Mouse (Mus musculus): Measurements from ENCODE around the gene Trak2. TPM values are rescaled to one million over a fixed set of nuclear protein-coding genes. Genes with fewer than 3 reads are reported as not detected.

Trak2 gene
- total and polyA plus RNA-seq, 2 experiments from 2014 or later, result 15.7 to 44.7 TPM

- no peak for TF ChIP-seq CTCF (IDR thresholded peaks at IDR 0.05; ENCODE audit: low read depth)
- 93% methylated on average over 6 of the region's 6 CpGs for WGBS
- Histone ChIP-seq H3K4me3 (ENCODE audit: low read length) (no peak overlapping the region), H3K36me3 (ENCODE audit: insufficient read depth, low read length) (peaks cover 10% of the 10 kb centered on the region; the same call in 1 of the 2 replicates), H3K9ac (replicated peaks; ENCODE audit: low read length) (no peak overlapping the region), H3K27ac (no peak overlapping the region), H3K9me3 (ENCODE audit: low read length) (no peaks in the 10 kb centered on the region), H3K4me1 (ENCODE audit: insufficient read depth, low read length) (no peaks in the 10 kb centered on the region; the same call in 1 of the 2 replicates), H3K27me3 (ENCODE audit: insufficient read depth, low read length) (no peaks in the 10 kb centered on the region), H3K4me2 (ENCODE audit: low read depth, low read length) (no peak overlapping the region)
- no peak for ATAC-seq
- DNase-seq (ENCODE audit: low spot score), result no peak
These were observed 23.6 kb downstream of the Trak2 start for GRCm38 (mm10) chr1:58949561-58950106.

- Histone ChIP-seq H3K36me3 (ENCODE audit: insufficient read depth, low read length) (peaks cover 11% of the 10 kb centered on the region; the same call in 1 of the 2 replicates), H3K9ac (replicated peaks; ENCODE audit: low read length) (no peak overlapping the region), H3K27me3 (ENCODE audit: insufficient read depth, low read length) (no peaks in the 10 kb centered on the region), H3K4me3 (ENCODE audit: low read length) (no peak overlapping the region), H3K9me3 (ENCODE audit: low read length) (no peaks in the 10 kb centered on the region), H3K4me1 (ENCODE audit: insufficient read depth, low read length) (no peaks in the 10 kb centered on the region; the same call in 1 of the 2 replicates), H3K4me2 (ENCODE audit: low read depth, low read length) (no peak overlapping the region), H3K27ac (no peak overlapping the region)
- no peak for TF ChIP-seq CTCF (IDR thresholded peaks at IDR 0.05; ENCODE audit: low read depth)
- WGBS, result 86% methylated on average over 9 of the region's 9 CpGs
- DNase-seq (ENCODE audit: low spot score) (no peak), ATAC-seq (no peak)
These were observed 26.5 kb downstream of the Trak2 start for GRCm38 (mm10) chr1:58946718-58947117.

- WGBS, result 96% methylated on average over 7 of the region's 7 CpGs
- Histone ChIP-seq H3K4me2 (ENCODE audit: low read depth, low read length) (no peak overlapping the region), H3K9ac (replicated peaks; ENCODE audit: low read length) (no peak overlapping the region), H3K4me3 (ENCODE audit: low read length) (no peak overlapping the region), H3K36me3 (ENCODE audit: insufficient read depth, low read length) (peaks cover 11% of the 10 kb centered on the region; the same call in 1 of the 2 replicates), H3K27me3 (ENCODE audit: insufficient read depth, low read length) (no peaks in the 10 kb centered on the region), H3K27ac (no peak overlapping the region), H3K4me1 (ENCODE audit: insufficient read depth, low read length) (no peaks in the 10 kb centered on the region; the same call in 1 of the 2 replicates), H3K9me3 (ENCODE audit: low read length) (no peaks in the 10 kb centered on the region)
- ATAC-seq, result no peak
- TF ChIP-seq CTCF (IDR thresholded peaks at IDR 0.05; ENCODE audit: low read depth), result no peak
- no peak for DNase-seq (ENCODE audit: low spot score)
These were observed 27.1 kb downstream of the Trak2 start for GRCm38 (mm10) chr1:58945960-58946670.

- Histone ChIP-seq H3K4me1 (ENCODE audit: insufficient read depth, low read length) (no peaks in the 10 kb centered on the region), H3K27ac (no peak overlapping the region), H3K4me3 (ENCODE audit: low read length) (no peak overlapping the region), H3K36me3 (ENCODE audit: insufficient read depth, low read length) (peaks cover 11% of the 10 kb centered on the region; the same call in 1 of the 2 replicates), H3K9ac (replicated peaks; ENCODE audit: low read length) (no peak overlapping the region), H3K27me3 (ENCODE audit: insufficient read depth, low read length) (no peaks in the 10 kb centered on the region), H3K9me3 (ENCODE audit: low read length) (no peaks in the 10 kb centered on the region), H3K4me2 (ENCODE audit: low read depth, low read length) (no peak overlapping the region)
- 94% methylated on average over 2 of the region's 2 CpGs for WGBS
- DNase-seq (ENCODE audit: low spot score), result no peak
- no peak for TF ChIP-seq CTCF (IDR thresholded peaks at IDR 0.05; ENCODE audit: low read depth)
- no peak for ATAC-seq
These were observed 27.7 kb downstream of the Trak2 start for GRCm38 (mm10) chr1:58945523-58945922.

GRCm38 (mm10) chr1:58937606-58938099, 35.6 kb downstream of the Trak2 start:
- H3K36me3 ChIP-seq (ENCODE audit: insufficient read depth, low read length), result peaks cover 5% of the 10 kb centered on the region; the same call in 1 of the 2 replicates
- no peak overlapping the region for H3K4me2 ChIP-seq (ENCODE audit: low read depth, low read length)
- TF ChIP-seq CTCF (IDR thresholded peaks at IDR 0.05; ENCODE audit: low read depth), result no peak
- H3K9me3 ChIP-seq (ENCODE audit: low read length), result no peaks in the 10 kb centered on the region
- ATAC-seq, result no peak
- no peak overlapping the region for H3K9ac ChIP-seq (replicated peaks; ENCODE audit: low read length)
- no peaks in the 10 kb centered on the region for H3K27me3 ChIP-seq (ENCODE audit: insufficient read depth, low read length)
- H3K4me1 ChIP-seq (ENCODE audit: insufficient read depth, low read length), result no peaks in the 10 kb centered on the region
- no peak overlapping the region for H3K27ac ChIP-seq
- WGBS, result 88% methylated on average over 9 of the region's 9 CpGs
- no peak for DNase-seq (ENCODE audit: low spot score)
- no peak overlapping the region for H3K4me3 ChIP-seq (ENCODE audit: low read length)

- H3K9ac ChIP-seq (replicated peaks; ENCODE audit: low read length), result no peak overlapping the region
- 92% methylated on average over 10 of the region's 10 CpGs for WGBS
- H3K27ac ChIP-seq, result no peak overlapping the region
- DNase-seq (ENCODE audit: low spot score), result no peak
- H3K27me3 ChIP-seq (ENCODE audit: insufficient read depth, low read length), result no peaks in the 10 kb centered on the region
- ATAC-seq, result no peak
- TF ChIP-seq CTCF (IDR thresholded peaks at IDR 0.05; ENCODE audit: low read depth), result no peak
- H3K36me3 ChIP-seq (ENCODE audit: insufficient read depth, low read length), result peaks cover 5% of the 10 kb centered on the region; the same call in 1 of the 2 replicates
- no peaks in the 10 kb centered on the region for H3K4me1 ChIP-seq (ENCODE audit: insufficient read depth, low read length)
- H3K4me3 ChIP-seq (ENCODE audit: low read length), result no peak overlapping the region
- H3K4me2 ChIP-seq (ENCODE audit: low read depth, low read length), result no peak overlapping the region
- no peaks in the 10 kb centered on the region for H3K9me3 ChIP-seq (ENCODE audit: low read length)
These were observed 36.3 kb downstream of the Trak2 start for GRCm38 (mm10) chr1:58936746-58937605.
